Mouse (Mus musculus) olfactory bulb, adult 2 months (tissue): Measurements from ENCODE around the gene Ccdc33. TPM values are rescaled to one million over a fixed set of nuclear protein-coding genes. Genes with fewer than 3 reads are reported as not detected.

ENCODE experiments used
- H3K27ac ChIP-seq: fragments of 200-500 bp; 2 replicates; pipeline ENCODE4 v1.5.1; 2012; ENCODE audit warnings: low read depth, low read length; ENCODE audit not compliant: insufficient read depth
- H3K4me1 ChIP-seq: fragments of 200-500 bp; 2 replicates; pipeline ENCODE4 v1.6.1; 2012; ENCODE audit warnings: low read length; ENCODE audit not compliant: control insufficient read depth, insufficient read depth
- H3K4me3 ChIP-seq: fragments of 200-500 bp; 2 replicates; pipeline ENCODE4 v1.5.1; 2012; ENCODE audit warnings: mild to moderate bottlenecking, low read depth, low read length, moderate library complexity; ENCODE audit not compliant: insufficient read depth
- CTCF ChIP-seq: fragments of 200-500 bp; IDR thresholded peaks from 2 replicates; pipeline ENCODE4 v1.5.1; 2012; ENCODE audit warnings: low read depth, mild to moderate bottlenecking, low read length, moderate library complexity; ENCODE audit not compliant: insufficient read depth
- POLR2A ChIP-seq: fragments of 200-500 bp; IDR thresholded peaks from 2 replicates; pipeline ENCODE4 v1.6.1; 2012; ENCODE audit warnings: mild to moderate bottlenecking, low read depth, low read length, moderate library complexity; ENCODE audit not compliant: insufficient read depth
- WGBS: fragments of 180-500 bp; shearing (Covaris S2); methylation state at CpG from one replicate; pipeline ENCODE4 v1.1.7; 2018; 5-methylcytosine and 5-hydroxymethylcytosine counted together
- polyA plus RNA-seq: library from polyadenylated mRNA; stranded (reverse); fragments of >200 nt; gene quantifications from 2 replicates; pipeline ENCODE4 v1.2.4, GENCODE M21; 2012; ENCODE audit warnings: low replicate concordance; ENCODE audit not compliant: missing spikeins, insufficient read depth, insufficient read length

Gene Ccdc33
- polyA plus RNA-seq, 1 experiment = not detected

DNA sequence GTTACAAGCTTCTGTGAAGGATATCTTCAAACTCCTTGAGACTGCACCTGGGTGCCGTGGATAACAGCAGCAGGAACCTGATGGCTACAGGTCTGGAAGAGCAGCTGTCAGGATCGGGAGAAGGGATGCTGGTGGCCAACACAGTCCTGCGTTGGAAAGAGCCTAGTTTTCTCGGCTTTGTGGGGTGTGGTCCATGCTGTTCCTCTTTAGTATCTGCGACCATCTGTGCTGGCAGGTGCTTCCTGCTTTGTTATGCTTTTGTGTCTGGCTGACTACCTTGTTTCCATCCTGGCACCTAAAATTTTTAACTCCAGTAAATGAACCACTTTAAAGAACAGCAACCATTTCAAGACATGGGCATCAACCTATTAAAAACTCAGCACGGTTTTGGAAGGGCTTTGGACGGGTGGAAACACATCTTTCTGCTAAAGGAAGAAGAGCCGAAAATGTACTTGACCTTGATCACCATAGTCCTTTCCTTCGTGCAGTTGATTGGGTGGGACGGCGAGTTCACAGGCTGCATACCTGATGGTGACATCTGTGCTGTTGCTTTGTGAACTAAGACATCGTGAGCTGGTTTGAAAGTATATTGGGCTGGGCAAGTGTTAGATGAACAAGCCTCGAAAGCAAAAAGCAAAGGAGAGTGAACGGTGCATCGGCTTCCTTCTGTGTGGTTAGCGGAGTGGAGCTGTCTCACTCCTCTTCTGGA is 112.7 kb downstream of the Ccdc33 start, which contains the start of gene Cyp11a1:
Gene Cyp11a1 (plus strand): TSS at position 659 of the 709 bp plus-strand sequence.
- no peak within 1 kb of the TSS for H3K27ac ChIP-seq
- H3K4me1 ChIP-seq = peaks cover 10% of the 10 kb centered on the region
- H3K4me3 ChIP-seq = no peak within 1 kb of the TSS
- TF ChIP-seq POLR2A (no peak), CTCF (no peak)
- 88% methylated on average over 16 of the region's 16 CpGs for WGBS

DNA sequence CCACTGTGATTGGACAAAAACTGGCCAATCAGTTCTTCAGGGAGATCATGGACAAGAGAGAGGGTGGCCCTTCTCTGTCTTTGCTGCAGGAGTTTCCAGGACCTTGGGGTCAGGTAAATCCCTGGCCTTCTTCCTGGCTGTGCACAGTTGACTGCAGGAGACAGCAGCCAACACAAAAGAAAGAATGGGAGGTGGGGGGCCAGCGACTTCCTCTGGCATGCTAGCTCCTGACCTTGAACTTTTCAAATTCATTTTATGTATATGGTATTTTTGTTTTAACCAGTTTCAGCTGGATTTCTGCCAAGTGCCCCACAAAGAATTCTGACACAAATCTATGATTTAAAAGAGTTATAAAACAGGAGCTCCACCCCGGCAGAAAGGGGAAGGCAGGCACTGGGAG is 115.4 kb downstream of the Ccdc33 start:
- 41% methylated on average over 2 of the region's 2 CpGs for WGBS
- TF ChIP-seq CTCF = no peak
- TF ChIP-seq POLR2A = no peak
- Histone ChIP-seq H3K4me3 (no peak overlapping the region), H3K27ac (no peak overlapping the region), H3K4me1 (peaks cover 1% of the 10 kb centered on the region; the same call in 1 of the 2 replicates)

DNA sequence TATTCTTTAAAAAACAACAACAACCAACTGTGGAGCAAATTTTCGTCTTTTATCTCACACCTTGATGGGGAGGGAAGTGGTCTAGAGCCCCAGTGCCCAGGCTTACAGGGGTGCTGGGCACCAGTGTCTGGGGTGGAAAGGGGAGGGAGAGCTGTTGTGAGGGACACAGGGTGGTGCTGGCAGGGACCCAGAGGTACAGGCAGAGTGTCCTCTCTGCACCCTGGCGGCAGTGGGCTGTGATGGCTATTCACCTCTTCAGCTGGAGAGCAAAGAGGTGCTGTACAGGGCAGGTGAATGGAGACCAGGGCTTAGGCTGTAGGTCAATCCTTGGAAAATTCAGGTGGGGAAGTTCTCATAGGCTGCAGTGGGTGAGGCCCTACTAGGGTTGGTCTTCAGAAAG is 118.9 kb downstream of the Ccdc33 start:
- no peak overlapping the region for H3K4me3 ChIP-seq
- WGBS = 54% methylated on average over 2 of the region's 2 CpGs
- TF ChIP-seq CTCF (no peak), POLR2A (no peak)
- peaks cover 9% of the 10 kb centered on the region; the same call in 1 of the 2 replicates for H3K4me1 ChIP-seq
- H3K27ac ChIP-seq = no peak overlapping the region

DNA sequence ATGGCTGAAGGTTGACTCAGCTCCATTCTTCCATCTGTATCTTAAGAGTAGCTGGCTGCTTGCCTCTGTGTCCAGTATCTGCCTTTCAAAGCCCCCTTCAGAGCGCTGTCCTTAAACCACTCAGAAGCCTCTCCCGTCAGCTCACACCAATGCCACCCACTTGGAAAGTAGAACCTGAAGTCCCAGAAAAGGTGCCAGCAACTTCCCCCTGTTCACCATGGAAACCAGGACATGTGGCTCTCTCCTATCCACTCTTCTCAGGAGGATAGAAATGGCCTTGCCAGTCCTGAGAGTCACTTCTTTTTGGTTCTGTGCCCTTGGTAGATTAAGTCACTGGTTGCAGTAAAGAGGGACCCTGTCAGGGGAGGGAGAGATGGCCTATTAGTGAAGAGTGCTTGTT is 119.9 kb downstream of the Ccdc33 start:
- Histone ChIP-seq H3K4me3 (no peak overlapping the region), H3K4me1 (peaks cover 14% of the 10 kb centered on the region), H3K27ac (no peak overlapping the region)
- TF ChIP-seq POLR2A (no peak), CTCF (no peak)
- WGBS = 44% methylated on average over 2 of the region's 2 CpGs

DNA sequence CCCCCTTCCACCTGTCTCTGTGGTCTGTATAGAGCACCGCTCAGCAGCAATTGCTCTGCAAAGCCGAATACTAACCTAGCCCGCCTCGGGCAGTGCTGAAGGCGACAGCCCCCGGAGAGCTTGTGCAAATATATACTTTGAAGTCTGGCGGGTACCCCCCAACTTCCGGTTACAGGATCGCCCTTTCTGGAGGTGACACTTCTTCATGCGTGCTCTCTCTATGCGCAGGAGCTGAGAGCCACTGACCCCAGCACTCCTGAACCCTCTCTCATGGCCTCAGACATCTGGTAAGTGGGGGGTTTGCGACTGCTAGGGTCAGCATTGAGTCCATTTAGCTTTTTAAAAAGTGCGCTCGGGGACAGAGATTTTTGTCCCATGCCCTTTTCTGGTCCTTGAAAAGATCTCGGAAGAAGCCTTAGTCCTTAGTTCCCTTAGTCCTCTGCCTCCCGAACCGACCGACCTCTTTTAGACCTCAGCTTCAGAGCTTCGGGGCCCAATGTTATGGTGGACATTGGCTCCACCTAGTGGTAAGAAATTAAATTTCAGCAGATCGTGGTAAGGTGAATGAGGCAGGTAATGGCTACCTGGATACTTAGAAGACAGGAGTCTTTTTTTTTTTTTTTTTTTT is 120.5 kb downstream of the Ccdc33 start:
- H3K4me3 ChIP-seq = peak overlapping the region; percentile 34
- H3K27ac ChIP-seq = no peak overlapping the region
- WGBS = 3% methylated on average over 20 of the region's 20 CpGs
- no peak for TF ChIP-seq POLR2A
- no peak for TF ChIP-seq CTCF
- H3K4me1 ChIP-seq = peaks cover 20% of the 10 kb centered on the region

DNA sequence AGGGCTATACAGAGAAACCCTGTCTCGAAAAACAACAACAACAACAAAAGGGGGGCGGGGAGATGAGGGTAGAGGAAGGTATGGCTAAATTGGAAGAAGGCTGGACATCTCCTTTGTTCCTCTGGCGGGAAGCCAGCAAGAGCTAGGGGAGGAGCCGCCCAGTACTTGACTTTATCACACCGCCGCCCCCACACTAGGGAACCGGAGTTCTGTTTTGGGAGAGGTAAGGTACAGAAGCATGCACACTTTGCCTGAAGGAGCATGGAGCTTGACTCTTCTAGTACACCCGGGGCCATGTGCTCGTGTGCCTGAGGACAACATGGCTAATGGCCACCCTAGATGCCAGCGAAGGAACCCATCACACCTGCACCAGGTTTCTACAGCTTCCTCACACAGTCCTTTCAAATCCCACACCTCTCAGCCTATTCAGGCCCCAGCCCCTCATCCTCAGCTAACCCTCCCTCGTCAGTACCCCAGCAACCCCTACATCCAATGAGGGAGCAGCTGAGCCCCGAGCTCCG is 121.1 kb downstream of the Ccdc33 start:
- Histone ChIP-seq H3K4me1 (peaks cover 25% of the 10 kb centered on the region), H3K4me3 (no peak overlapping the region; the same call in 1 of the 2 replicates), H3K27ac (no peak overlapping the region)
- TF ChIP-seq POLR2A (no peak), CTCF (no peak)
- 43% methylated on average over 13 of the region's 13 CpGs for WGBS

GRCm38 (mm10) chr9:57995282-57995681 is 123.3 kb downstream of the Ccdc33 start:
- WGBS = 59% methylated on average over 4 of the region's 4 CpGs
- Histone ChIP-seq H3K4me1 (peaks cover 25% of the 10 kb centered on the region), H3K4me3 (no peak overlapping the region), H3K27ac (no peak overlapping the region)
- TF ChIP-seq POLR2A (no peak), CTCF (no peak)

- Histone ChIP-seq H3K4me3 (no peak overlapping the region), H3K27ac (no peak overlapping the region), H3K4me1 (peaks cover 26% of the 10 kb centered on the region)
- 26% methylated on average over 8 of the region's 8 CpGs for WGBS
- TF ChIP-seq CTCF (no peak), POLR2A (no peak)
Measured at GRCm38 (mm10) chr9:57992781-57993591, 125.6 kb downstream of the Ccdc33 start.

GRCm38 (mm10) chr9:57992060-57992459 is 126.6 kb downstream of the Ccdc33 start:
- WGBS = 94% methylated on average over 3 of the region's 3 CpGs

More at GRCm38 (mm10) chr9:57992060-57992459, 126.6 kb downstream of the Ccdc33 start:
- no peak overlapping the region for H3K4me3 ChIP-seq
- no peak for TF ChIP-seq CTCF
- no peak overlapping the region for H3K27ac ChIP-seq
- peaks cover 25% of the 10 kb centered on the region for H3K4me1 ChIP-seq
